Mouse (Mus musculus): ENCODE measurements at regions not wholly inside any gene's neighbourhood (a gene's known extent, or its start where the extent isn't known, plus 50 kb on each side); places are given as distances from the start of the nearest gene placed in this dataset.

GRCm38 (mm10) chr1:166735545-166735944 is 53.9 kb upstream of the Fmo9 start:
- no peak for DNase-seq (ENCODE audit: low read depth, low spot score)

GRCm38 (mm10) chr1:166738029-166738428 is 56.4 kb upstream of the Fmo9 start:
- DNase-seq (ENCODE audit: low read depth, low spot score) = peak; percentile 22

DNA sequence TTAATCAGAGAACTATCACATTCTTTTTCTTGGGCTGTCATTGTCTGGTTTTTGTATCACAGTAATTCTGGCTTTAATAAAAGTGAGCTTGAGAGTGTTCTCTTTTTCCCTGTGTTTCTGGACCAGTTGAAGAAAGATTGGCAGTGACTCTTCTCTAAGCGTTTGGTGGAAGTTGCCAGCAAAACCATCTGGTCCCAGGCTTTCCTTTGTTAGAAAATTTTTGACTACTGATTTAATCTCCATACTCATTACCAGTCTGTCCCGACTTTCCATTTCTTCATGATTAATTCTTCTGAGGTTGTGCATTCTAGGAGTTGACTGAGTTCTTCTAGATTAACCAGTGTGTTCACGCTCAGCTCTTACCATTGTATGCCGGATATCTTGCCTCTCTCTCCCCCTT is 68.6 kb upstream of the Fmo9 start:
- DNase-seq (ENCODE audit: low read depth, low spot score) = no peak

DNA sequence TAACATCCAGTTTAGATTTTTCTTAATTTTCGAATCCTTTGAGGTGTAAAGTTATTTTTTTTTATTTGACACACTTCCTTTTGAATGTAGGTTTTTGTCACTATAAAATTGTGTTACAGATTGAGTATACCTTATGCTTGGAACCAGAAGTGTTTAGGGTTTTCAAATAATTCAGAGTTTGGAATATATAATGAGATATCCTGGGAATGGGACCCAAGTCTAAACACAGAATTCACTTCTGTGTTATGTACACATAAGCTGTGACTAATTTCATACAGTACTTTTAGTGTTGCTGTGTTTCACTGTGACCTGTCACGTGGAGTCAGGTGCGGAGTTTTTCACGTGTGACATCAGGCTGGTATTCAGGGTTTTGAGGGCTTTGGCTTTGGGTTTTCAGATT is 69.1 kb upstream of the Fmo9 start:
- DNase-seq (ENCODE audit: low read depth, low spot score) = no peak

DNA sequence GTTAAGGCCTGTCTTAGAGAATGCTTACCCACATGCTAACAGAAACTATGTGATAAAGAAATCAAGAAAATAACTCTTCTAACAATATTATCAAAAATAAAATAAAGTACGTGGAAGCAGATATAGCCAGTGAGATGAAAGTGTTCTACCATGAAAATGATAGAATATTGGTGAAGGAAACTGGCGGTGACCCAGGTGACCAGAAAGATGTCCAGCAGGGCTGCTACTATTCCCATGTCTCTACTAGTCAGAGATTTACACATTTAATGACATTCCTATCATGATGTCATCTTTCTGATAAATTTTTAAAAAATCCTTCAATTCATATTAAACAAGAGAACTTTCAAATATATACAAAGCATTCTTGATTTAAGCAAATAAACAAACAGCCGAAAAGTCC is 69.8 kb upstream of the Fmo9 start:
- no peak for DNase-seq (ENCODE audit: low read depth, low spot score)

DNA sequence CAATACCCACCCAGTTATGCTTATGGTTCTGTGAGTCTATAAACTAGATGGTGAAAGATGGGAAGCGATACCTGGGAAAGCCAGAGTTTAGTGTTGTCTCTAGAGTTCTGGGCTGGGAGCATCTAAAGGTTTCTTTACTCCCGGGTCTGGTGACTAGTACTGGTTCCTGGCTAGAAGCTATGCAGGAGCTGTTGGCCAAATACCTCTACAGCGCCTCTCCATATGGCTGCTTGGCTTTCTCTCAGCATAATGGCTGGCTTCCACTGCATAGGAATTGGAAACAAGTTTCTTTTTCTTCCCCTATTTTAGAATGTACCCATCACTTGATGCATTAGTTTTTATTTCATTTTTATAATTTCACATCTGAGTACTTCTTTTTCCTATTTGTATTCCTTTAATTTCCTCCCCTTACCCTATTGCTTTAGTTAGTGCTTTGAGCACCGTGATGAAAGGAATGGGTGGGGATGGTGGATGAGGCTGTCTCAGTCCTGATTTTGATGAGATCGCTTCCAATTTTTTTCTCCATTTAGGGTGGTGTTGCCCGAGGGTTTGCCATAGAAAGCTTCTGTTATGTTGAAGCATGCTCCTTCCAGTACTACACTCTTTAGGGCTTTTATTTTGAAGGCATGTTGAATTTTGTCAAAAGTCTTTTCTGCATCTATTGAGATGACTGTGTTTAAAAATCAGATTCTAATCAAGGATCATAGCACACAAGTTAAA is 71.5 kb upstream of the Fmo9 start:
- DNase-seq (ENCODE audit: low read depth, low spot score) = no peak

- DNase-seq (ENCODE audit: low read depth, low spot score) = no peak
These were observed 77.3 kb upstream of the Fmo9 start for GRCm38 (mm10) chr1:166758987-166759386.

DNA sequence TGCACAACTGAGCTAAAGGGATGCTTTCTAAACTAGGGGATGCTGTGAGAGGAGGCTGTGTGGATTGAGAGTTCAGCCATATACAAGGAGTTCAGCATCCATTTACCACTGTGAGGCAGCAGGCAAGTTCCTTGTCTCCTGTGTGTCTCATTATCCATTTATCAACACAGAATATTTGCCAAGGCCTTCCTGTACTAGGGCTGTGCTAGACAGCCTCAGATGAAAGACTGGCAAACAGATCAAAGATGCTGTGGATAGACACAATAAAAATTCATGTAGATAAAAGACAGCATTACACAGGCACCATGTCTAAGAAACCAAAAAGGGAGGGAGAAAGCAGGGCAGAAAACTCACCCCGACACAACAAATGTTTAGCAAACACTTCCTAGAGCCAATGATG is 91.5 kb upstream of the Fmo9 start:
- DNase-seq (ENCODE audit: low read depth, low spot score) = no peak

- peak; percentile 15 for DNase-seq (ENCODE audit: low read depth, low spot score)
These were observed 100.5 kb upstream of the Fmo9 start for GRCm38 (mm10) chr1:166782106-166782505.

GRCm38 (mm10) chr1:166787945-166788344 is 106.3 kb upstream of the Fmo9 start:
- DNase-seq (ENCODE audit: low read depth, low spot score) = no peak

DNA sequence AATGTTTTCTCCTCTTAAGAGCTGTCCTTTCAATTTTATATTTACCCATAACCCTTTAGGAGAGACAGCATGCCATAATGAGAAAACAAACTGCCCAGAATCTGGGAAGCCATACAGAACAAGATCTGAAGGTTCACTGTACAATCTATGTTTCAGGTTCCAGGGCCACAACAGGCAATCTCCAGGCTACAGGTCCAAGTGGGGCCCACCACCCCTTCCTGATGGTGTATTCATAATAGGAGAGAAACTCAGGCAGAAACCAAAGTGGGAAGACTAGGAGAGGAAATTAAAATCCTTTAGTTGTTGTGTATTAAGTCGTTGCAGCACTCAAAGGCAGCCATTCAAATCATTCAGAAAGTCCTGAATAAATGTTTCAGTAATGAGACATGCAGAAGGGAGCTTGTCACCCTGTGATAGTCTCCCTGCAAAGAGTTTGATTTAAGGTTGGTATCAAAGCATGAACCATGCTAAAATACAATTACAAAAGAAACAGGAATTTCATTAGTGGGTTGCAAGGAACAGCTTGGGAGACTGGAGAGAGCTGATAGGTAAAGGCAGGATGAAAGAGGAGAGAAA is 107.3 kb upstream of the Fmo9 start:
- DNase-seq (ENCODE audit: low read depth, low spot score) = no peak

DNA sequence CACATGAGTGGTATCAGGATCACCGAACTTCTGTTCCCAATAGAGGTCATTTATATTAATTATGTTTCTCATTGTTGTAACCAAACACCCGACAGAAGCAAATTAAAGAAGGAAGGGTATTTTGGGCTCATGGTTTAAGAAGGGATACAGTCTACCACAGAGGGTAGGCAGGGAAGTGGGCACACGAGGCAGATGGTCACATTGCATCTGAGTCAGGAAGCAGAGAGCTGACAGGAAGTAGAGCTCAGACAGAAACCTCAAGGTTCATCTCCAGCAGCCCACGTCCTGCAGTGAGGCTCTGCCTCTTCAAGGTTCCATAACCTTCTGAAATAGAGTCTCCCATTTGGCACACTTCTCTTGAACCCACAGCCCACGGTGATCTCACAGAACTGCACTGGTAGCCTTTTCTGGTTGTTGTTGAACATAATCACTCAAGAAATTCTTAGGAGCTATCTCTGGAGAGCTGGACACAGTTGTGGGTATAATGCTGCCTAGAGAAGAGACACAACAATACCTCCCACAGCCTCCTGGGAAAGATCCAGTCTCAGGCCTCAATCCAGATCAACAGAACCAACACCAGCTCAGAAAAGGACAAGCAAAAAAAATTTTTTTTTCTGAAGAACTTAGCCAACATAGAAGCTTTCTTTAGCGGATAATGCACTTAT is 111.5 kb upstream of the Fmo9 start:
- DNase-seq (ENCODE audit: low read depth, low spot score) = no peak

GRCm38 (mm10) chr1:166793717-166794081 is 112.1 kb upstream of the Fmo9 start:
- no peak for DNase-seq (ENCODE audit: low read depth, low spot score)

GRCm38 (mm10) chr1:166794622-166795244 is 113.1 kb upstream of the Fmo9 start:
- DNase-seq (ENCODE audit: low read depth, low spot score) = peak; percentile 31

DNA sequence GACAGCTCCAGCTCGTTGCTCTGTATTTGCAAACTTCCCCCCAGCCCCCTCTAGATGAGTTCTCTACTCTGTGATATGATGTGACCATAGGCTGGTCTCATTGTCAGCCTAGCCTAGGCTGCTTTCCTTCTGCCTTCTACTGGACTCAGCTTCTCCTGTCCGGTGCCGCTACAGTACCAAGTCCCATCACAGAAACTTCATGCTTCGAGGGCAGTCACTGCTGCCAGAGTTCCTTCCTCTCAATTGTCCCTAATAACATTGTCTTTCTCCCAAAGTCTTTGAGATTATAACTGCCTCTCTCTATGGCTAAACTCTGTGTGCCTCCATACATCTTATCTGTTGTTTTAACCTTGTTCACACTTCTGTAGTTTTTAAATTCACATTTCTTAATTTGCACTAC is 114.0 kb upstream of the Fmo9 start:
- no peak for DNase-seq (ENCODE audit: low read depth, low spot score)

- DNase-seq (ENCODE audit: low read depth, low spot score) = no peak
These were observed 114.8 kb upstream of the Fmo9 start for GRCm38 (mm10) chr1:166796362-166796925.

GRCm38 (mm10) chr1:166796931-166797330 is 115.3 kb upstream of the Fmo9 start:
- DNase-seq (ENCODE audit: low read depth, low spot score) = no peak

GRCm38 (mm10) chr1:166800953-166801603 is 119.4 kb upstream of the Fmo9 start:
- DNase-seq (ENCODE audit: low read depth, low spot score) = no peak

DNA sequence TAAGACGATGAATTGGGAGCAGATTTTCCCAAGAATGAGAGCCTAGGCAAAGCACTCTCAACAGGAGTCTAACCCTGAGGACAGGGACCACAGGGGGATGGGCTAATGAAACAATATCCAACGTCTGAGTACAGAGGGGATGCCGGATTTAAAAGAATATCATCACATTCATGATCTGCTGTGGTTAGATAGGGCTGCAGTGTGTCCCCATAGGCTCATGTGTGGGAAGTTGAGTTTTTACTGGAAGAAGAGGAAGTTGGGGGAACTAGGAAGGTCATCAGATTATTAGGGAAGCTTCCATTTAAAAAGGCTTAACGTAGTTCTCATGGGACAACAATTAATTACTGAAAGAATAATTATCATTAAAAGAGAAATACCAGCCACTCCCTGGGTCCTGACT is 120.3 kb upstream of the Fmo9 start:
- DNase-seq (ENCODE audit: low read depth, low spot score) = no peak

DNA sequence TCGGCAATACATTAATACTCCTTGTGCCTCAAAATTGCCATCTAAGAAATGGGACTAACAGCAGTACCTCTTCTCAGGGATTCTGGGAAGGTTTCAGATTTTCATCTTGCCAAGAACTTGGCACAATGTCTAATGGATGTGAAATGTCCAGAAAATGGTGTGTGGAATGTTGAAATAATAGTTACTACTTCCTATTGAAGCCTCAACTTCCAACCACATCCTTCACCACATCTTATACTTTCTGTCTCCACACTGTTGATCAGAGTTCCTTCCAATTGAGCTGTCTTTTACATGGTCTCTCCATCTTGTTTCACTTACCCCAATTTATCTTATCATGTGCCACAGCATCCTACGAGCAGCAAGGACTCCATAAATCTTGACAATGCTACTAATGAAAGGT is 122.3 kb upstream of the Fmo9 start:
- DNase-seq (ENCODE audit: low read depth, low spot score) = no peak

GRCm38 (mm10) chr1:166804333-166804732 is 122.7 kb upstream of the Fmo9 start:
- DNase-seq (ENCODE audit: low read depth, low spot score) = no peak

All from R1 (cell line).